Mouse (Mus musculus): Measurements from ENCODE around the gene Kif14. TPM values are rescaled to one million over a fixed set of nuclear protein-coding genes. Genes with fewer than 3 reads are reported as not detected.
"Not testable (repeated sequence)": the region's sequence is repeated elsewhere in the genome, so short reads cannot be mapped to it uniquely, and the experiment has no call there.

Kif14 gene
- polyA plus RNA-seq, 2 experiments, result 5.1 to 6.2 TPM

DNA sequence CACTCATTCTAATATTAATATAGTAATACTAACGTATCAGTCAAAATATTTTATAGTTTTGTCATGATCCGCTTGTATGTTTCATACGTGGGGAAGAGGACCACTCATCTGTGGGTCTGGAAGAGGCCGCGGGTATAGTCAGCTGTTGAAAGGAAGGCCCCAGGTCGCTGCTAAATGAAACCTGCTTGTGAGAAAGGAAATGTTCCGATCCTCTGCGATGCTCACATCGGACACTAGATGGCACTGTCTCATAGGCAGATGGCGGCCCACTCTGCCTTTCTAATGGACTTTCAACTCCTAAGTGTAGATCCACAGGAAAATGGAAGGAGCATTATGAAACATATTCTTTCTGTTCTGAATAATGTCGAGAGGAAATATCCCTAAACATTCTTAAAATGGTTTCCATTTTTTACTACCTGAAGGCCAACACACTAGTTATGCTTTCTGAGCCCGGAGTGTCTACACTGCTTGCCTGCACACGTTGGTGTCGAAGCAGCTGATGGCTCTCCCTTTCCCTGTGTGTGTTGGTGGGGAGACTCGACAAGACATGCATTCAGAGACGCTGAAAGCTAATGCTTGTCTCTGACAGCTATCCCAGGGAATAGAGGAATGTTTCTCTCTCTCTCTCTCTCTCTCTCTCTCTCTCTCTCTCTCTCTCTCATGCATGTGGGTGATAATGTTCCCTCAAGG, 84.9 kb downstream of the Kif14 start:
- H3K27me3 ChIP-seq (ENCODE audit: control insufficient read depth, insufficient read depth, low read length), result no peaks in the 10 kb centered on the region
- no peak overlapping the region for H3K4me2 ChIP-seq (replicated peaks; ENCODE audit: low read depth, low read length, severe bottlenecking)
- ATAC-seq (ENCODE audit: low FRiP score, low read depth) (peak; percentile 52; the same call in 1 of the 2 replicates), DNase-seq (ENCODE audit: low spot score) (peak; percentile 82)
- WGBS, result 22% methylated on average over 16 of the region's 16 CpGs
- H3K9me3 ChIP-seq (ENCODE audit: control insufficient read depth, low read length), result no peaks in the 10 kb centered on the region
- no peak overlapping the region for H3K27ac ChIP-seq (replicated peaks; ENCODE audit: low read depth, low read length)
- peaks cover 10% of the 10 kb centered on the region for H3K4me1 ChIP-seq (ENCODE audit: control insufficient read depth, insufficient read depth, low read length)
- TF ChIP-seq POLR2A (IDR thresholded peaks at IDR 0.05; ENCODE audit: borderline replicate concordance, extremely low read depth, insufficient read depth, insufficient read length), result no peak
- H3K36me3 ChIP-seq (ENCODE audit: control insufficient read depth, insufficient read depth, low read length), result no peaks in the 10 kb centered on the region
- no peak overlapping the region for H3K4me3 ChIP-seq (replicated peaks; ENCODE audit: low read length)
- no peak overlapping the region for H3K9ac ChIP-seq (ENCODE audit: low read depth, low read length, severe bottlenecking)

DNA sequence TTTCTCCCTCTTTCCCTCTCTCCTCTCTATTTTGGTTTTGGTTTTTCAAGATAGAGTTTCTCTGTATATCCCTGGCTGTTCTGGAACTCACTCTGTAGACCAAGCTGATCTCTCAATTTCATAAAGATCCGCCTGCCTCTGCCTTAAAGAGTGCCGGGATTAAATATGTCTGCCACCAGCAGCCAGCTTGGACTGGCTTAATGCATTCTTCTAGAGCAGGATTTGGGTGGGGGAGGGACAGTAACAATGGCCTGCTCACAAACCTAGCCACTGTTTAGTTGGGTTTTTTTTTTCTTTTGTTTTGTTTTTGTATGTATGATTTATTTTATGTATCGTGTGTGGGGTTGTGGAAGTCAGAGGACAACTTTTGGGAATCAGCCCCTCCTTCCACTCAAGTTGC, 88.5 kb downstream of the Kif14 start:
- no peaks in the 10 kb centered on the region for H3K36me3 ChIP-seq (ENCODE audit: control insufficient read depth, insufficient read depth, low read length)
- DNase-seq (ENCODE audit: low spot score), result no peak
- H3K4me3 ChIP-seq (replicated peaks; ENCODE audit: low read length), result no peak overlapping the region
- 88% methylated on average over 3 of the region's 3 CpGs for WGBS
- H3K27ac ChIP-seq (replicated peaks; ENCODE audit: low read depth, low read length), result no peak overlapping the region
- no peaks in the 10 kb centered on the region for H3K9me3 ChIP-seq (ENCODE audit: control insufficient read depth, low read length)
- no peaks in the 10 kb centered on the region for H3K27me3 ChIP-seq (ENCODE audit: control insufficient read depth, insufficient read depth, low read length)
- H3K4me2 ChIP-seq (replicated peaks; ENCODE audit: low read depth, low read length, severe bottlenecking), result no peak overlapping the region
- ATAC-seq (ENCODE audit: low FRiP score, low read depth), result no peak
- no peak overlapping the region for H3K9ac ChIP-seq (ENCODE audit: low read depth, low read length, severe bottlenecking)
- H3K4me1 ChIP-seq (ENCODE audit: control insufficient read depth, insufficient read depth, low read length), result peaks cover 23% of the 10 kb centered on the region
- no peak for TF ChIP-seq POLR2A (IDR thresholded peaks at IDR 0.05; ENCODE audit: borderline replicate concordance, extremely low read depth, insufficient read depth, insufficient read length)

DNA sequence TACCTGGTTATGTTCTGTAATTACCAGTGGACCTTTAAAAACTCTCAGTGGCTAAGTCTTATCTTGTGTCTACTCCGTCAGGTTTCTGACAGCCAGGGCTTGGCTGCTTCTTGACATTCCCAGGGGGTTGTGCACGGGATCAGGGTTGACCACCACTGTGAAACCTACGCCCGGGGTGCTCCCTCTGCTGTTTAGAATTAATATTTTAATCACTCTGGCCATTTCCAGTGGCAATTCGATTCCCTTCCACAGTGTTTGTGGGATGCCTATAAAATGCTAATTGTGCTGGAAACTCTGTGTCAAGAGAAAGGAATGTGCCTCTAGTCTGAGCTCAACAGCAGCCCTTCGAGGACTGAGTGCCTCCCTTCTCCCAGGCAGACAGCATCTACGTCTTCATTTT, 89.7 kb downstream of the Kif14 start:
- Histone ChIP-seq H3K4me3 (replicated peaks; ENCODE audit: low read length) (no peak overlapping the region), H3K9me3 (ENCODE audit: control insufficient read depth, low read length) (no peaks in the 10 kb centered on the region), H3K4me2 (replicated peaks; ENCODE audit: low read depth, low read length, severe bottlenecking) (peak overlapping the region; percentile 17), H3K9ac (ENCODE audit: low read depth, low read length, severe bottlenecking) (no peak overlapping the region), H3K36me3 (ENCODE audit: control insufficient read depth, insufficient read depth, low read length) (no peaks in the 10 kb centered on the region), H3K27ac (replicated peaks; ENCODE audit: low read depth, low read length) (no peak overlapping the region; the same call in 1 of the 2 replicates), H3K27me3 (ENCODE audit: control insufficient read depth, insufficient read depth, low read length) (no peaks in the 10 kb centered on the region), H3K4me1 (ENCODE audit: control insufficient read depth, insufficient read depth, low read length) (peaks cover 25% of the 10 kb centered on the region)
- peak; percentile 71 for DNase-seq (ENCODE audit: low spot score)
- WGBS, result 20% methylated on average over 7 of the region's 7 CpGs
- no peak for TF ChIP-seq POLR2A (IDR thresholded peaks at IDR 0.05; ENCODE audit: borderline replicate concordance, extremely low read depth, insufficient read depth, insufficient read length)
- peak; percentile 71 for ATAC-seq (ENCODE audit: low FRiP score, low read depth)

DNA sequence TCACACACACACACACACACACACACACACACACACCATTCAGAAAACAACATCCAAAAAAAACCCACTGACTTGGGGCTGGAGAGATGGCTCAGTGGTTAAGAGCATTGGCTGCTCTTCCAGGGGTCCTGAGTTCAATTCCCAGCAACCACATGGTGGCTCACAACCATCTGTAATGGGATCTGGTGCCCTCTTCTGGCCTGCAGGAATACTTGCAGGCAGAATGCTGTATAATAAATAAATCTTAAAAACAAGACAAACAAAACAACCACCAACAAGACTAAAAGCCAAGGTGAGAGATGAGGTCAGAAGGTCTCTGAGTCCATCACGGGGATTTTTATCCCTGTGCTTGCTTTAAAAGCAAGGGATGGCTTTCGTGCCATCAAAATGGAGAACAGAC, 90.5 kb downstream of the Kif14 start:
- not testable (repeated sequence) for H3K4me3 ChIP-seq (replicated peaks; ENCODE audit: low read length); H3K27me3 ChIP-seq (ENCODE audit: control insufficient read depth, insufficient read depth, low read length); H3K9ac ChIP-seq (ENCODE audit: low read depth, low read length, severe bottlenecking); DNase-seq (ENCODE audit: low spot score); H3K36me3 ChIP-seq (ENCODE audit: control insufficient read depth, insufficient read depth, low read length); H3K4me2 ChIP-seq (replicated peaks; ENCODE audit: low read depth, low read length, severe bottlenecking); H3K9me3 ChIP-seq (ENCODE audit: control insufficient read depth, low read length); H3K27ac ChIP-seq (replicated peaks; ENCODE audit: low read depth, low read length); ATAC-seq (ENCODE audit: low FRiP score, low read depth)
- 92% methylated on average over 2 of the region's 2 CpGs for WGBS
- H3K4me1 ChIP-seq (ENCODE audit: control insufficient read depth, insufficient read depth, low read length), result peaks cover 25% of the 10 kb centered on the region

DNA sequence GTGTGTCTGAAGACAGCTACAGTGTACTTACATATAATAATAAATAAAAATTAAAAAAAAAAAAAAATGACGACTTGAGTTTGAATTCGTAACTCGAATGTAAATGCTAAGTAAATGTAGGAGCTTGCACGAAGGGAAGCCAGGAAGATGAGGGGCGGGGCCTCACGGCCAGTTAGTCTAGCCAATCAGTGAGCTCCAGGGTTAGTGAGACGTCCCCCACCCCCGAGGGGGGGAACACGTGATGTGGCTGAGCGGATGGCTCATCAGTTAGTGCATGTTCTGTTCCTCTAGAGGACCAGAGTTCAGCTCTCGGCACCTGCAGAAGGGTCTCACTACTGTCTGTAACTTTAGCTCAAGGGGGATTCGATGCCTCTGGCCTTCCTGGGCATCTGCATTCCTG, 91.3 kb downstream of the Kif14 start:
- H3K9ac ChIP-seq (ENCODE audit: low read depth, low read length, severe bottlenecking), result no peak overlapping the region
- no peaks in the 10 kb centered on the region for H3K9me3 ChIP-seq (ENCODE audit: control insufficient read depth, low read length)
- no peak for ATAC-seq (ENCODE audit: low FRiP score, low read depth)
- H3K4me2 ChIP-seq (replicated peaks; ENCODE audit: low read depth, low read length, severe bottlenecking), result no peak overlapping the region
- no peak for DNase-seq (ENCODE audit: low spot score)
- no peak for TF ChIP-seq POLR2A (IDR thresholded peaks at IDR 0.05; ENCODE audit: borderline replicate concordance, extremely low read depth, insufficient read depth, insufficient read length)
- no peak overlapping the region for H3K4me3 ChIP-seq (replicated peaks; ENCODE audit: low read length)
- H3K4me1 ChIP-seq (ENCODE audit: control insufficient read depth, insufficient read depth, low read length), result peaks cover 25% of the 10 kb centered on the region
- H3K27me3 ChIP-seq (ENCODE audit: control insufficient read depth, insufficient read depth, low read length), result no peaks in the 10 kb centered on the region
- H3K27ac ChIP-seq (replicated peaks; ENCODE audit: low read depth, low read length), result no peak overlapping the region
- 85% methylated on average over 12 of the region's 12 CpGs for WGBS
- H3K36me3 ChIP-seq (ENCODE audit: control insufficient read depth, insufficient read depth, low read length), result no peaks in the 10 kb centered on the region
